ENCODE assay signal across 8 mouse cellular contexts in genomic region chr10:83648131-83649020, GRCm38 (mm10). TPM values are rescaled to one million over a fixed set of nuclear protein-coding genes. Genes with fewer than 3 reads are reported as not detected.
A peak's percentile ranks its signal among the peaks of the same experiment; 100 is the strongest.
DNase-seq lines count a peak whose midpoint lies in the region; ATAC-seq lines count a peak whose summit lies in the region.

Appl2 (minus strand) TSS chr10:83648738.

- no peaks in the 10 kb centered on the region for H3K36me3 ChIP-seq in megakaryocyte, embryonic 14.5 days (replicated peaks; ENCODE audit: low read length)

- peaks cover 51% of the 10 kb centered on the region for H3K4me1 ChIP-seq in megakaryocyte, embryonic 14.5 days

- peak; percentile 65 for ATAC-seq in activated CD4-positive, CD25-positive, alpha-beta regulatory T cell, adult 4 months
- ATAC-seq in common myeloid progenitor, adult 5-6 weeks (replicated peaks; ENCODE audit: low read depth, poor library complexity, severe bottlenecking), result peak; percentile 51
- peak; percentile 59 for ATAC-seq in inflammation-experienced regulatory T-cells, adult 6 months

- intact Hi-C loops in gastrocnemius, postnatal 14 days (cut with DNase I; ENCODE audit: low total_unique reads), result no loop called here

- peak; percentile 97 for DNase-seq in gastrocnemius, postnatal 14 days
- peak; percentile 77 to 91 for DNase-seq in left cerebral cortex, adult 9 months (ENCODE audit: low spot score in 2 of 2)
- DNase-seq in right cerebral cortex, adult 2 months (ENCODE audit: low spot score in 2 of 2), result peak; percentile 82 to 87
- peak; percentile 81 for DNase-seq in urinary bladder, postnatal 10 days (ENCODE audit: low spot score)

- peaks cover 54% of the 10 kb centered on the region for H3K27me3 ChIP-seq in megakaryocyte, embryonic 14.5 days (replicated peaks)

- H3K9me3 ChIP-seq in megakaryocyte, embryonic 14.5 days, result no peaks in the 10 kb centered on the region

- H3K4me3 ChIP-seq in megakaryocyte, embryonic 14.5 days (replicated peaks), result peak within 1 kb of the TSS; percentile 90

RNA-seq across cellular contexts. Expression of gene Appl2, which starts in this region (rescaled TPM):
- 1 to 10 TPM; 6.4 to 8.5 TPM for polyA plus RNA-seq in activated CD4-positive, CD25-positive, alpha-beta regulatory T cell, adult 4 months (2017; shearing (Covaris generic))
- 12.4 and 18.5 TPM in 2 replicates for total RNA-seq in common myeloid progenitor, adult 5-6 weeks (2017)
- total RNA-seq in gastrocnemius, postnatal 14 days (2021), result 10 to 100 TPM; 14.2 to 15.8 TPM
- 1 to 10 TPM; 4.7 to 5.7 (median 4.8) TPM for polyA plus RNA-seq in inflammation-experienced regulatory T-cells, adult 6 months (2017; shearing (Covaris generic))
- polyA plus RNA-seq in megakaryocyte, embryonic 14.5 days (2012; ENCODE audit: insufficient read depth, low replicate concordance), result 34.2 TPM in 1 of 2 replicates, not detected in the other

Comparison
In these comparisons a context has a peak if more than half of its experiments do, and no peak if none do; other contexts are left out.
1. Peak in every context shown above with its lines: DNase-seq, ATAC-seq and H3K4me3 ChIP-seq.